Mouse (Mus musculus) kidney, adult 2 months (tissue): Measurements from ENCODE around the gene Rbm20. TPM values are rescaled to one million over a fixed set of nuclear protein-coding genes. Genes with fewer than 3 reads are reported as not detected.

Source experiments
- DNase-seq: peaks from one replicate; pipeline ENCODE4 v3.0.0; 2021
- H3K27ac ChIP-seq: fragments of 200-500 bp; 2 replicates; pipeline ENCODE4 v1.5.1; 2012; ENCODE audit warnings: low read depth, low read length, control low read depth, inconsistent platforms; ENCODE audit not compliant: insufficient read depth
- H3K27me3 ChIP-seq: fragments of 200-500 bp; replicated peaks from 2 replicates; pipeline ENCODE4 v1.6.1; 2012; ENCODE audit warnings: mild to moderate bottlenecking, moderate library complexity, low read length, inconsistent platforms; ENCODE audit not compliant: control insufficient read depth, insufficient read depth
- H3K36me3 ChIP-seq: fragments of 200-500 bp; 2 replicates; pipeline ENCODE4 v1.6.1; 2012; ENCODE audit warnings: mild to moderate bottlenecking, moderate library complexity, low read length, inconsistent platforms; ENCODE audit not compliant: control insufficient read depth, insufficient read depth
- H3K4me1 ChIP-seq: fragments of 200-500 bp; 2 replicates; pipeline ENCODE4 v1.6.1; 2011; ENCODE audit warnings: low read length; ENCODE audit not compliant: control insufficient read depth, insufficient read depth
- H3K4me3 ChIP-seq: fragments of 200-500 bp; 2 replicates; pipeline ENCODE4 v1.5.1; 2011; ENCODE audit warnings: mild to moderate bottlenecking, low read depth, low read length, control low read depth; ENCODE audit not compliant: insufficient read depth
- CTCF ChIP-seq: fragments of 200-500 bp; conservative IDR thresholded peaks from 2 replicates; pipeline ENCODE4 v1.5.1; 2011; ENCODE audit warnings: low read depth, mild to moderate bottlenecking, control low read depth, low read length, moderate library complexity, mixed read lengths; ENCODE audit not compliant: insufficient read depth, insufficient read length
- POLR2A ChIP-seq: fragments of 200-500 bp; IDR thresholded peaks from one replicate; pipeline ENCODE4 v1.6.1; 2011; ENCODE audit warnings: low read depth, low read length, control low read depth
- WGBS: fragments of 180-500 bp; shearing (Covaris S2); methylation state at CpG from one replicate; pipeline ENCODE4 v1.1.7; 2018; 5-methylcytosine and 5-hydroxymethylcytosine counted together
- polyA plus RNA-seq: library from polyadenylated mRNA; depleted of rRNA; stranded (reverse); fragments of >200 nt; gene quantifications from 2 replicates; pipeline ENCODE4 v1.2.3, GENCODE M21; 2012

Rbm20 gene
- polyA plus RNA-seq, 1 experiment = 4.3 TPM

DNA sequence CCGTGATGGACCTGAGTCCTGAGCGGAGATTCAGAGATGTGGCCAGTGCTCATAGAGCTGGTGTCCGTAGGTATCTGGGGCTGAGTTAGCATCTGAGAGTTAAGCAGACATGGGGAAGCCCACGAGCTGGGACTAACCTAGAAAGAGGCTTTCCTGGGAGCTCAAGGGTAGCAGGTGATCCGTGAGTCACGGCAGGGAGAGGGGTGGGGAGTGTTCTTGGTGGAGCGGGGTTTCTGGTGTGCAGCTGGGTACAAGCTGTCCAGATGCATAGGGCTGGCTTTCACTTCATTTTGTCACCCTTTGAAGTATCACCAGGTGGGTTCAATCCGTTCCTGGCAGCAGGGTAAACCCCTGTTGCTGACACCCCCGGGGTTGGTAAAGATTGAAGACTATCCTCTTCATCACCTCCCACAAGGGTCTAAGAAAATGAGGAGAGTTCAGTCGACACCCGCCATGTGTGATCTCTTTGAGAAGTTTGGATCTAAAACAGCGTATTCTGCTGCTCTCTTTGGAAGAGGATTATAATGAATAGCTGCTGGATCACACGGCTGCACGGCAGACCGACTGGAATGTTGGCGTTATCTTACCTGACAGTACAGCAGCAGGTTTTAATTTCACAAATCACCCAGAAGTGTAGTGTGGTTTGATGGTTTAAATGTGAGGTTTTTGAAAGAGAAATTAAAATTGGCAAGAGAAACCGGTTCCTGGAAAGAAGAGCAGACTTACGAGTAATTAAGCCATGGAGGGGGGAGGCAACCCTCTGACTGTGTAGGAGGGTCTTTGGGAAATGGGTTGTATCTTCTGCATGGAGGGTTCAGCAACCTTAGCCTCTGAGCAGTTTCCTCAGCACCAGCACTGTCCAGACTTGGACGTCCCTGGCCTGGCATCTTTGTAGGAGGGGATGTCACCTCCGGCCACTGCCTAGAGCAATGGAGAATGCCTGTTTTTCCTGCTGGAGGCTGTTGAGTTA is 114.9 kb downstream of the Rbm20 start:
- no peak overlapping the region; the same call in 1 of the 2 replicates for H3K27ac ChIP-seq
- H3K4me3 ChIP-seq = no peak overlapping the region
- 48% methylated on average over 20 of the region's 20 CpGs for WGBS
- H3K27me3 ChIP-seq = no peaks in the 10 kb centered on the region
- 0 out of 2 replicates have a peak, but pooled peaks cover under 1% of the 10 kb centered on the region for H3K4me1 ChIP-seq
- DNase-seq = no peak
- no peak for TF ChIP-seq CTCF
- no peaks in the 10 kb centered on the region for H3K36me3 ChIP-seq

DNA sequence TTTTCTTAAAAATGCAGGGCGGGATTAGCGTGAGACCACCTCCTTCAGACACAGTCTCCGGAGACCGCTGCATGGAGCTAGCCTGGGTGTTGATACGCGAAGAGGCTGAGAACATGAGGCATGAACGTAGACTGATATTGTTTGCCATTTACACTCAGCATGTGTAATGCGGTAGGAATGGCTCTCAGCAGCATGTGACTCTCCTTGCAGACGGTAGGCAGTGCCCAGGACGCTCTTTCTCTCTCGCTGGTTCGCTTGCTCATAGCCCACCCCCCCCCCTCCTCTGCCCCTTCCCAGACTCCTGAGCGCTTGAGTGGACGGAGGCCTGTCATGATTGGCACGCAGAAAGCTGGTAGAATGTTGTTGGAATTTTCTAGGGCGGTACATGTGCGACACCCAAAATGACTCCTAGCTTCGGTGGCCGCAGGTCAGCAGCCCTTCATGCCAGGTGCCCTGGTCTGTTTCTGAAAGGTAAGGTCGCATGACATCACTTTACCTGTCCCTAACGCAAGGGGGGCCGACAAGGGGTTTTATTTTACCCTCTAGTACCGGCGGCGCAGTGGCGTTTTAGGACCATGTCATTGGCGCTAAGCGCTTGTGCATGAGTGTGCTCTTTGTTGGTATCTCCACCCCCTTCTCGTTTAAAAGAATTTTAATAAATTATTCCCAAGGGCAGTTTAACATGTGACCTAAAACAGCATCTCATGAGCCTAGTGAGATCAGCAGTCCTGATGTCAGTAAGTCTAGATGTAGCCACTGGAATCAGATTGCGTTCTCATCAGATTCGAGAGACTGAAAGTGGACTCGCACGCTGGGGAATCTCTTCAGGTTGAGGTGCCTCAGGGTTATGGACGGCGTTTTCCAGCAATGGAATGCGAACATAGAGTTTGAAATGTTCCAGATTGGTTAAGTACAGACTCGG is 116.1 kb downstream of the Rbm20 start:
- Histone ChIP-seq H3K36me3 (no peaks in the 10 kb centered on the region), H3K4me1 (no peaks in the 10 kb centered on the region), H3K27ac (peak overlapping the region; percentile 81), H3K4me3 (peak overlapping the region; percentile 47), H3K27me3 (no peaks in the 10 kb centered on the region)
- 59% methylated on average over 37 of the region's 37 CpGs for WGBS
- DNase-seq = peak; percentile 47
- TF ChIP-seq CTCF (no peak), POLR2A (no peak)

GRCm38 (mm10) chr19:53793994-53794890 is 117.1 kb downstream of the Rbm20 start:
- H3K27me3 ChIP-seq = no peaks in the 10 kb centered on the region
- TF ChIP-seq CTCF = no peak
- no peak for DNase-seq
- H3K4me1 ChIP-seq = no peaks in the 10 kb centered on the region
- peak overlapping the region; percentile 81; the same call in 1 of the 2 replicates for H3K27ac ChIP-seq
- 43% methylated on average over 23 of the region's 23 CpGs for WGBS
- H3K36me3 ChIP-seq = no peaks in the 10 kb centered on the region
- peak overlapping the region; percentile 20 for H3K4me3 ChIP-seq

- no peak for TF ChIP-seq CTCF
- no peak for TF ChIP-seq POLR2A
- H3K4me3 ChIP-seq = no peak overlapping the region
- DNase-seq = no peak
- H3K27ac ChIP-seq = no peak overlapping the region
- H3K27me3 ChIP-seq = no peaks in the 10 kb centered on the region
- H3K4me1 ChIP-seq = no peaks in the 10 kb centered on the region
- H3K36me3 ChIP-seq = no peaks in the 10 kb centered on the region
- WGBS = 71% methylated on average over 4 of the region's 4 CpGs
Measured at GRCm38 (mm10) chr19:53794996-53795395, 117.9 kb downstream of the Rbm20 start.

DNA sequence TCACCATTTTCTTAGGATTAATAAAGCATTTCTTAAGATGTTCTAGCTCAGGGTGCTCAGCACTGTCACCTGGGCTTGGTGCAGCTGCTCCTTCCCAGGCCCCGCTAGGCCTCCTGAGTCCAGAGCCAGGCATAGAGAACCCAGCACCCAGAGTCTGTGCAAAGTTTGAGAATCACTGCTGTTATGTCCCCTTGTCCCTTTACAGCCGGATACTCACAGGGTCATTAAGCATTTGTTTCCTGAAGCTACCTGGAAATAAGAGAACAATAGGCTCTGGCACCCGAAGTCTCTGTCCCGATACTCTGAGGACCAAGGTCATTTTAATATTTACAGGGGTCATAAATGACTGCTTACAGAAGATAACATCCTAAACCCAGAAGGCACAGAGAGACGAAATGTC is 118.9 kb downstream of the Rbm20 start:
- DNase-seq = no peak
- Histone ChIP-seq H3K4me1 (no peaks in the 10 kb centered on the region), H3K27me3 (no peaks in the 10 kb centered on the region), H3K4me3 (no peak overlapping the region), H3K36me3 (no peaks in the 10 kb centered on the region), H3K27ac (no peak overlapping the region)
- TF ChIP-seq CTCF = no peak
- no peak for TF ChIP-seq POLR2A
- 71% methylated on average over 5 of the region's 5 CpGs for WGBS

GRCm38 (mm10) chr19:53797770-53798169 is 120.7 kb downstream of the Rbm20 start:
- H3K4me3 ChIP-seq = no peak overlapping the region
- H3K27ac ChIP-seq = no peak overlapping the region
- 73% methylated on average over 10 of the region's 10 CpGs for WGBS
- H3K4me1 ChIP-seq = no peaks in the 10 kb centered on the region
- TF ChIP-seq POLR2A = no peak
- TF ChIP-seq CTCF = no peak
- H3K36me3 ChIP-seq = no peaks in the 10 kb centered on the region
- no peaks in the 10 kb centered on the region for H3K27me3 ChIP-seq
- no peak for DNase-seq
